ENCODE assay signal across 14 mouse cellular contexts in the genomic region with DNA sequence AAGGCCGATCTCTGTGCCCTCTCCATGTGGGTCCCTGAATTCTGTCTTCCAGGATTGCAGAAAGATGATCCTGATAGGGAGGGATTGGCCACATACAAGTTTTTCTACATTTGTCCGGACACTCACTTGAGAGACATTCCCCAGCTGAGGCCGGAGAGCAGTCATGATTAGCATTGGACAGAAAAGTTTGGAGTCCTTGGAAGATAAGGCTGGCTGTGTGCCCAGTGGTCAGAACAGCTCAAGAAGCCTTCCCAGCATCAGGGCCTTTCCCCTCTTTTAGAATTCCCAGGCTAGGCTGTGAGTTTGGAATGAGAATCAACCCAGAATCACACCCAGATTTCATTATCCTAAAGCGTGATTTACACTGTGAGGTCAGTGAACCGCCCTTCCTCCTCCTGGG. TPM values are rescaled to one million over a fixed set of nuclear protein-coding genes. Genes with fewer than 3 reads are reported as not detected.
DNase-seq lines count a peak whose midpoint lies in the region; ATAC-seq and TF ChIP-seq lines count a peak whose summit lies in the region.
"Had no signal": no experiment of that assay in that cellular context is flagged by ENCODE, and none has a peak within 500 bp of the region (broad histone marks: within the 10 kb centered on the region; RNA-seq: fewer than 3 reads in every experiment).

No protein-coding gene starts in this region.

- peak; percentile 26; the same call in 1 of the 2 replicates for ATAC-seq in lung, embryonic 16.5 days (ENCODE audit: low read depth)
- no peak for ATAC-seq in heart, embryonic 12.5 days (ENCODE audit: insufficient number of reproducible peaks, low FRiP score)
- ATAC-seq: intestine, embryonic 15.5 days; midbrain, embryonic 13.5 days had no signal

- no peak for TF ChIP-seq CTCF in gastrocnemius, adult 2 months (IDR thresholded peaks at IDR 0.05)
- no peak for TF ChIP-seq CTCF in lung, adult 2 months (IDR thresholded peaks at IDR 0.05; ENCODE audit: insufficient read depth, low read length)

- H3K27ac ChIP-seq in gastrocnemius, adult 2 months = no peak overlapping the region
- peak overlapping the region; percentile 23; the same call in 1 of the 2 replicates for H3K27ac ChIP-seq in lung, embryonic 16.5 days (ENCODE audit: low read length)
- H3K27ac ChIP-seq in heart, embryonic 12.5 days (ENCODE audit: poor library complexity, severe bottlenecking) = peak overlapping the region; percentile 62
- H3K27ac ChIP-seq: intestine, embryonic 15.5 days; liver, embryonic 13.5 days; midbrain, embryonic 13.5 days had no signal

- H3K27me3 ChIP-seq in lung, embryonic 16.5 days (ENCODE audit: control insufficient read depth, insufficient read depth, low read depth, low read length) = no peaks in the 10 kb centered on the region
- H3K27me3 ChIP-seq in heart, embryonic 12.5 days (replicated peaks) = no peaks in the 10 kb centered on the region
- H3K27me3 ChIP-seq: intestine, embryonic 15.5 days; liver, embryonic 13.5 days had no signal

- H3K9me3 ChIP-seq in lung, embryonic 16.5 days (ENCODE audit: control insufficient read depth, low read length) = no peaks in the 10 kb centered on the region
- no peaks in the 10 kb centered on the region for H3K9me3 ChIP-seq in heart, embryonic 12.5 days (replicated peaks)
- H3K9me3 ChIP-seq: intestine, embryonic 15.5 days; liver, embryonic 13.5 days; midbrain, embryonic 13.5 days had no signal

- H3K4me2 ChIP-seq in lung, embryonic 16.5 days (ENCODE audit: low read depth, low read length) = no peak overlapping the region
- no peak overlapping the region for H3K4me2 ChIP-seq in heart, embryonic 12.5 days
- H3K4me2 ChIP-seq: intestine, embryonic 15.5 days; liver, embryonic 13.5 days; midbrain, embryonic 13.5 days had no signal

- peak; percentile 36 for DNase-seq in gastrocnemius, adult 2 months
- no peak for DNase-seq in gastrocnemius, postnatal 25 days
- DNase-seq in lung, adult 2 months = no peak
- DNase-seq in skeletal muscle tissue, adult 2 months (ENCODE audit: low read depth, low spot score) = peak; percentile 41
- no peak for DNase-seq in c-Kit-positive CD71-positive TER-119-positive erythroid progenitor cells, embryonic 14.5 days (ENCODE audit: low spot score)
- DNase-seq in left cerebral cortex, postnatal 25 days (ENCODE audit: low spot score in 2 of 2) = no peak
- DNase-seq: cerebellum, adult 9-11 months; liver, embryonic 13.5 days; right cerebral cortex, postnatal 4 days; thymus, postnatal 25 days had no signal

- no peak overlapping the region for H3K9ac ChIP-seq in lung, embryonic 16.5 days (ENCODE audit: low read length)
- H3K9ac ChIP-seq in heart, embryonic 12.5 days = no peak overlapping the region
- H3K9ac ChIP-seq: intestine, embryonic 15.5 days; liver, embryonic 13.5 days; midbrain, embryonic 13.5 days had no signal

- WGBS in lung, embryonic 16.5 days = 47% methylated on average over 5 of the region's 5 CpGs
- 66% methylated on average over 5 of the region's 5 CpGs for WGBS in lung, adult 2 months
- WGBS in heart, embryonic 12.5 days = 45% methylated on average over 5 of the region's 5 CpGs

- no peak overlapping the region for H3K4me3 ChIP-seq in gastrocnemius, adult 2 months
- no peak overlapping the region for H3K4me3 ChIP-seq in lung, embryonic 16.5 days (ENCODE audit: low read length)
- H3K4me3 ChIP-seq in lung, adult 2 months (replicated peaks; ENCODE audit: extremely low read depth, low read depth, low read length) = no peak overlapping the region
- H3K4me3 ChIP-seq in heart, embryonic 12.5 days = no peak overlapping the region
- H3K4me3 ChIP-seq: intestine, embryonic 15.5 days; liver, embryonic 13.5 days; midbrain, embryonic 13.5 days had no signal

- H3K36me3 ChIP-seq in lung, embryonic 16.5 days (ENCODE audit: control insufficient read depth, insufficient read depth, low read length) = no peaks in the 10 kb centered on the region
- no peaks in the 10 kb centered on the region for H3K36me3 ChIP-seq in heart, embryonic 12.5 days
- H3K36me3 ChIP-seq: intestine, embryonic 15.5 days; midbrain, embryonic 13.5 days had no signal

- no peak for TF ChIP-seq POLR2A in lung, adult 2 months (IDR thresholded peaks at IDR 0.05; ENCODE audit: borderline replicate concordance, extremely low read depth, low read depth, low read length)

- peaks cover 19% of the 10 kb centered on the region; the same call in 1 of the 2 replicates for H3K4me1 ChIP-seq in lung, embryonic 16.5 days (replicated peaks; ENCODE audit: control insufficient read depth, insufficient read depth, low read length)
- no peaks in the 10 kb centered on the region for H3K4me1 ChIP-seq in lung, adult 2 months (ENCODE audit: control insufficient read depth, insufficient read depth, low read length)
- H3K4me1 ChIP-seq in heart, embryonic 12.5 days (replicated peaks) = peaks cover 27% of the 10 kb centered on the region
- H3K4me1 ChIP-seq: intestine, embryonic 15.5 days; liver, embryonic 13.5 days; midbrain, embryonic 13.5 days had no signal

- intact Hi-C loops in gastrocnemius, adult 2 months (cut with DNase I) = no loop called here
- intact Hi-C loops in left cerebral cortex, postnatal 25 days (cut with DNase I) = no loop called here

RNA-seq across cellular contexts. Expression of a gene that starts 50.5 kb away (rescaled TPM):
- total RNA-seq in gastrocnemius, adult 2 months (2021) = 10 to 100 TPM; 17.4 to 19.2 TPM
- total RNA-seq in gastrocnemius, postnatal 25 days (2021) = 10 to 100 TPM; 15.0 to 15.2 TPM
- polyA plus RNA-seq in lung, embryonic 16.5 days (2015; fragmentation: Nextera tagmentation; extraction: Ambion mirVana) = 19.9 and 23.1 TPM in 2 replicates
- polyA plus RNA-seq in lung, adult 2 months (2012; rRNA removed) = 26.0 and 38.2 TPM in 2 replicates
- polyA plus RNA-seq in heart, embryonic 12.5 days (2016; fragmentation: Nextera tagmentation; extraction: Ambion mirVana) = 81.5 and 82.8 TPM in 2 replicates
- total RNA-seq in left cerebral cortex, postnatal 25 days (2021) = 10 to 100 TPM; 18.7 to 18.9 TPM

Comparison
In these comparisons a context has a peak if more than half of its experiments do, and no peak if none do; other contexts are left out.
1. DNase-seq: peak in gastrocnemius, adult 2 months (single experiment) and skeletal muscle tissue, adult 2 months (single experiment); none in gastrocnemius, postnatal 25 days (single experiment), lung, adult 2 months (single experiment), c-Kit-positive CD71-positive TER-119-positive erythroid progenitor cells, embryonic 14.5 days (single experiment) and left cerebral cortex, postnatal 25 days (0 of 2).